Mouse (Mus musculus): Measurements from ENCODE around the gene Zglp1.

Zglp1 gene

GRCm38 (mm10) chr9:21026849-21027248 is 40.0 kb downstream of the Zglp1 start:
- no peak for DNase-seq (ENCODE audit: low spot score)

- DNase-seq (ENCODE audit: low spot score): no peak
Observed at GRCm38 (mm10) chr9:21025258-21025810, 41.6 kb downstream of the Zglp1 start.

GRCm38 (mm10) chr9:21022726-21023125 is 44.2 kb downstream of the Zglp1 start:
- no peak for DNase-seq (ENCODE audit: low spot score)

- no peak for DNase-seq (ENCODE audit: low spot score)
Observed at GRCm38 (mm10) chr9:21022288-21022687, 44.6 kb downstream of the Zglp1 start.

- no peak for DNase-seq (ENCODE audit: low spot score)
Observed at GRCm38 (mm10) chr9:21021363-21021762, 45.5 kb downstream of the Zglp1 start.

- DNase-seq (ENCODE audit: low spot score): no peak
Observed at GRCm38 (mm10) chr9:21018600-21018999, 48.3 kb downstream of the Zglp1 start.

GRCm38 (mm10) chr9:21017177-21017575 is 49.7 kb downstream of the Zglp1 start:
- DNase-seq (ENCODE audit: low spot score): no peak

GRCm38 (mm10) chr9:21016331-21017176 is 50.3 kb downstream of the Zglp1 start:
- no peak for DNase-seq (ENCODE audit: low spot score)

- DNase-seq (ENCODE audit: low spot score): peak; percentile 90
Observed at GRCm38 (mm10) chr9:21015571-21016130, 51.2 kb downstream of the Zglp1 start, which contains the start of gene Icam1. TSS of gene Icam1 (plus strand) at chr9:21015985.

GRCm38 (mm10) chr9:21014691-21015570 is 52.0 kb downstream of the Zglp1 start:
- DNase-seq (ENCODE audit: low spot score): peak; percentile 66
